Comparison of ENCODE assay signal across 14 mouse cellular contexts in genomic region chr11:103050153-103050552, GRCm38 (mm10). TPM values are rescaled to one million over a fixed set of nuclear protein-coding genes. Genes with fewer than 3 reads are reported as not detected.
DNase-seq lines count a peak whose midpoint lies in the region; TF ChIP-seq lines count a peak whose summit lies in the region.
"Had no signal": no experiment of that assay in that cellular context is flagged by ENCODE, and none has a peak within 500 bp of the region (broad histone marks: within the 10 kb centered on the region; RNA-seq: fewer than 3 reads in every experiment).

No protein-coding gene starts in this region.

- peak in 1 of 2 experiments; percentile 71 for DNase-seq in heart, adult 2 months
- no peak for DNase-seq in heart, postnatal 25 days (ENCODE audit: low spot score)
- DNase-seq in adipocyte (ENCODE audit: low spot score) = peak; percentile 58
- peak; percentile 68 for DNase-seq in cerebellum, adult 9-11 months
- DNase-seq in gastrocnemius, postnatal 25 days = peak; percentile 65
- no peak for DNase-seq in retina, embryonic 14.5 days (ENCODE audit: low spot score)
- DNase-seq in thymus, postnatal 0 days (ENCODE audit: low spot score) = no peak
- DNase-seq in c-Kit-positive CD71-positive TER-119-positive erythroid progenitor cells, embryonic 14.5 days (ENCODE audit: low spot score) = no peak
- DNase-seq: kidney, adult 2 months; liver; spleen, adult 18-20 months had no signal

- no peak overlapping the region for H3K9ac ChIP-seq in heart, adult 2 months (ENCODE audit: low read depth, low read length)
- H3K9ac ChIP-seq: hindbrain, embryonic 15.5 days had no signal

- peaks cover 8% of the 10 kb centered on the region for H3K36me3 ChIP-seq in heart, adult 2 months (ENCODE audit: control insufficient read depth, insufficient read depth, low read length)

- peaks cover 12% of the 10 kb centered on the region for H3K4me1 ChIP-seq in heart, adult 2 months (ENCODE audit: control insufficient read depth, insufficient read depth, low read length)
- H3K4me1 ChIP-seq: hindbrain, embryonic 15.5 days had no signal

- H3K79me2 ChIP-seq in heart, adult 2 months (replicated peaks; ENCODE audit: control insufficient read depth, insufficient read depth, low read length) = no peaks in the 10 kb centered on the region

- WGBS in heart, adult 2 months = 52% methylated on average over 9 of the region's 9 CpGs

- no peak for TF ChIP-seq CTCF in heart, adult 2 months (IDR thresholded peaks at IDR 0.05)

- intact Hi-C loops in heart, adult 2 months (cut with DNase I) = loop anchor here (5.0 kb wide), 1 partner anchor 53 kb away; no protein-coding TSS in a partner anchor
- intact Hi-C loops in heart, postnatal 25 days (cut with DNase I) = no loop called here

- no peak for TF ChIP-seq EP300 in heart, adult 2 months (IDR thresholded peaks at IDR 0.05; ENCODE audit: insufficient read depth, low read depth, low read length)

- H3K4me3 ChIP-seq in heart, adult 2 months = no peak overlapping the region
- H3K4me3 ChIP-seq: hindbrain, embryonic 15.5 days had no signal

- TF ChIP-seq POLR2A in heart, adult 2 months (IDR thresholded peaks at IDR 0.05; ENCODE audit: insufficient read depth, low read depth, low read length) = no peak

- no peaks in the 10 kb centered on the region for H3K27me3 ChIP-seq in heart, adult 2 months (ENCODE audit: control insufficient read depth, insufficient read depth, low read length)
- H3K27me3 ChIP-seq: hindbrain, embryonic 15.5 days had no signal

- H3K27ac ChIP-seq in heart, adult 2 months = peak overlapping the region; percentile 86
- H3K27ac ChIP-seq: hindbrain, embryonic 15.5 days; stomach, postnatal 0 days had no signal

RNA-seq across cellular contexts. Expression of gene Dcakd, which starts 22.0 kb away (rescaled TPM):
- total RNA-seq in heart, adult 2 months (2021) = 10 to 100 TPM; 69.3 to 75.0 TPM
- polyA plus RNA-seq in heart, adult 2 months (2012; rRNA removed) = 122 and 139 TPM in 2 replicates
- total RNA-seq in heart, postnatal 25 days (2021) = 10 to 100 TPM; 83.5 to 84.3 TPM
- 10 to 100 TPM; 22.0 to 28.2 TPM for total RNA-seq in gastrocnemius, postnatal 25 days (2021)
- polyA plus RNA-seq in thymus, postnatal 0 days (2015; fragmentation: Nextera tagmentation; extraction: Ambion mirVana) = 31.3 and 39.8 TPM in 2 replicates

RNA-seq across cellular contexts. Expression of gene Nmt1, which starts 22.2 kb away (rescaled TPM):
- 10 to 100 TPM; 60.5 to 67.2 TPM for total RNA-seq in heart, adult 2 months (2021)
- 37.1 and 55.3 TPM in 2 replicates for polyA plus RNA-seq in heart, adult 2 months (2012; rRNA removed)
- 10 to 100 TPM; 65.2 to 66.1 TPM for total RNA-seq in heart, postnatal 25 days (2021)
- total RNA-seq in gastrocnemius, postnatal 25 days (2021) = 10 to 100 TPM; 35.6 to 36.7 TPM
- 81.6 and 85.6 TPM in 2 replicates for polyA plus RNA-seq in thymus, postnatal 0 days (2015; fragmentation: Nextera tagmentation; extraction: Ambion mirVana)

RNA-seq across cellular contexts. Expression of gene Plcd3, which starts 51.3 kb away (rescaled TPM):
- 10 to 100 TPM; 13.7 to 14.0 TPM for total RNA-seq in heart, adult 2 months (2021)
- polyA plus RNA-seq in heart, adult 2 months (2012; rRNA removed) = 20.6 and 22.3 TPM in 2 replicates
- total RNA-seq in heart, postnatal 25 days (2021) = 10 to 100 TPM; 14.7 to 16.3 TPM
- 1 to 10 TPM; 3.2 to 3.9 TPM for total RNA-seq in gastrocnemius, postnatal 25 days (2021)
- 1.2 and 1.3 TPM in 2 replicates for polyA plus RNA-seq in thymus, postnatal 0 days (2015; fragmentation: Nextera tagmentation; extraction: Ambion mirVana)
- total RNA-seq: megakaryocyte-erythroid progenitor cell, adult 5-6 weeks had no signal

RNA-seq across cellular contexts. Expression of gene Acbd4, which starts 51.3 kb away (rescaled TPM):
- total RNA-seq in heart, adult 2 months (2021) = 10 to 100 TPM; 27.8 to 38.1 TPM
- 27.5 and 27.8 TPM in 2 replicates for polyA plus RNA-seq in heart, adult 2 months (2012; rRNA removed)
- total RNA-seq in heart, postnatal 25 days (2021) = 10 to 100 TPM; 36.7 to 39.0 TPM
- total RNA-seq in gastrocnemius, postnatal 25 days (2021) = 10 to 100 TPM; 23.7 to 29.7 TPM
- polyA plus RNA-seq in thymus, postnatal 0 days (2015; fragmentation: Nextera tagmentation; extraction: Ambion mirVana) = 22.0 and 23.5 TPM in 2 replicates

Comparison
In these comparisons a context has a peak if more than half of its experiments do, and no peak if none do; other contexts are left out.
1. DNase-seq: peak in adipocyte (single experiment), cerebellum, adult 9-11 months (single experiment) and gastrocnemius, postnatal 25 days (single experiment); none in heart, postnatal 25 days (single experiment), retina, embryonic 14.5 days (single experiment), thymus, postnatal 0 days (single experiment) and c-Kit-positive CD71-positive TER-119-positive erythroid progenitor cells, embryonic 14.5 days (single experiment).